27 mouse cellular contexts compared by ENCODE assay signal in the genomic region with DNA sequence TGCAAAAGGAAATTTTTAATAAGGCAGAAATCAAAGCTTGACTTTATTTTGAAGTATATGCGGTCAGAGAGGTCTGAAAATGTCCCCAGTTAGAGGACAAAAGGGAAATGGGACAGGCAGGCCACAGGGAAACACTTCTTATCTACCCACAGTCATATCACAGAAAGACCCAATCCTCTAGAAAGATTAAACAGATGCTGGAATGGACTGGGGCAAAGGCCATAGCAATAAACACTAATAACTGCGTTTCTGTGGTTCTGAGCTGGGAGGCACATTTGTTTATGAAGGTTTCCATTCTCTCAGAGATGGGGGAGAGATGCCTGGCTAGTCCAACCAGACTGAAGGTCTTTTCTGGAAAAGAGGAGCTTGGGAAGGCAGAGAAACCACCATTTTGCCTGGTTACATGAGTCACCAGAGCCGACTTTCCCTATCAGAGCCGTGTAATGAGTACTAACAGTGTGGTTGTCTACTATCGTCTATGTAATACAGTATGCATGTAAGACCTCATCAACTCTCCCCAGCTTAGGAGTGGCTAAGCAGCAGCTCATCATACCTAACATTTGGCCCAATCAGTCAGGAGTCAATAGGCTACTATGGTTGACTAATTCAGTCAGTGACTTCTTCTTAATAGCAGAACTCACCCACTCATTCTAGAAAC.
DNase-seq lines count a peak whose midpoint lies in the region; ATAC-seq and TF ChIP-seq lines count a peak whose summit lies in the region.
"Had no signal": no experiment of that assay in that cellular context is flagged by ENCODE, and none has a peak within 500 bp of the region (broad histone marks: within the 10 kb centered on the region; RNA-seq: fewer than 3 reads in every experiment).

No protein-coding gene starts in this region.

- no peaks in the 10 kb centered on the region for H3K36me3 ChIP-seq in C2C12 (ENCODE audit: control insufficient read depth, insufficient read depth)
- H3K36me3 ChIP-seq in intestine, embryonic 14.5 days (ENCODE audit: control insufficient read depth, insufficient read depth, low read length), result no peaks in the 10 kb centered on the region
- no peaks in the 10 kb centered on the region for H3K36me3 ChIP-seq in intestine, embryonic 16.5 days (ENCODE audit: control insufficient read depth, insufficient read depth, low read length)
- H3K36me3 ChIP-seq in forebrain, embryonic 11.5 days (ENCODE audit: control insufficient read depth, insufficient read depth, low read length), result no peaks in the 10 kb centered on the region
- H3K36me3 ChIP-seq: embryonic facial prominence, embryonic 13.5 days; embryonic facial prominence, embryonic 15.5 days; forebrain, embryonic 10.5 days; forebrain, embryonic 15.5 days; G1E had no signal

- no peak for DNase-seq in intestine, embryonic 14.5 days (ENCODE audit: low spot score)
- no peak for DNase-seq in forebrain, embryonic 11.5 days (ENCODE audit: low spot score)
- no peak for DNase-seq in adrenal gland, adult 2 months
- no peak for DNase-seq in right cerebral cortex, postnatal 4 days
- DNase-seq: adrenal gland, postnatal 10 days; adrenal gland, postnatal 25 days; cerebellum, adult 11 months; cerebellum, adult 18-20 months; cerebellum, adult 8-10 months; cerebellum, adult 9-11 months; cerebellum, postnatal 14 days; cerebellum, postnatal 36 days; embryo, embryonic 11 days; forebrain, postnatal 0 days had no signal

- 0 out of 2 replicates have a peak, but pooled peaks cover 1% of the 10 kb centered on the region for H3K4me1 ChIP-seq in intestine, embryonic 14.5 days (replicated peaks; ENCODE audit: control insufficient read depth, insufficient read depth, low read length)
- H3K4me1 ChIP-seq in intestine, embryonic 16.5 days (ENCODE audit: control insufficient read depth, insufficient read depth, low read length), result 0 out of 2 replicates have a peak, but pooled peaks cover 2% of the 10 kb centered on the region
- H3K4me1 ChIP-seq in forebrain, embryonic 11.5 days (replicated peaks; ENCODE audit: control insufficient read depth, insufficient read depth, low read length), result no peaks in the 10 kb centered on the region

- H3ac ChIP-seq in C2C12 (ENCODE audit: control insufficient read depth, insufficient read length, low read depth), result no peak overlapping the region

- H3K9me3 ChIP-seq in intestine, embryonic 14.5 days (ENCODE audit: control insufficient read depth, low read length), result no peaks in the 10 kb centered on the region
- H3K9me3 ChIP-seq in intestine, embryonic 16.5 days (ENCODE audit: control insufficient read depth, low read length), result no peaks in the 10 kb centered on the region
- H3K9me3 ChIP-seq in forebrain, embryonic 11.5 days (ENCODE audit: control insufficient read depth, low read length), result no peaks in the 10 kb centered on the region
- H3K9me3 ChIP-seq: embryonic facial prominence, embryonic 13.5 days; embryonic facial prominence, embryonic 15.5 days; forebrain, embryonic 10.5 days; forebrain, embryonic 13.5 days; forebrain, embryonic 15.5 days; G1E had no signal

- H3K4me3 ChIP-seq in C2C12 (ENCODE audit: insufficient read depth, poor library complexity, severe bottlenecking), result no peak overlapping the region
- no peak overlapping the region for H3K4me3 ChIP-seq in intestine, embryonic 14.5 days (ENCODE audit: low read depth, low read length)
- H3K4me3 ChIP-seq in intestine, embryonic 16.5 days (ENCODE audit: low read length), result no peak overlapping the region
- H3K4me3 ChIP-seq in forebrain, embryonic 11.5 days (ENCODE audit: low read depth, low read length), result no peak overlapping the region
- H3K4me3 ChIP-seq: embryonic facial prominence, embryonic 13.5 days; embryonic facial prominence, embryonic 15.5 days; erythroblast, embryonic 14.5 days; forebrain, embryonic 10.5 days; forebrain, embryonic 13.5 days; forebrain, embryonic 15.5 days had no signal

- H3K4me2 ChIP-seq in intestine, embryonic 14.5 days (ENCODE audit: low read length), result no peak overlapping the region
- no peak overlapping the region for H3K4me2 ChIP-seq in intestine, embryonic 16.5 days (ENCODE audit: low read depth, low read length)
- H3K4me2 ChIP-seq in forebrain, embryonic 11.5 days (ENCODE audit: low read depth, low read length, severe bottlenecking), result no peak overlapping the region
- H3K4me2 ChIP-seq: embryonic facial prominence, embryonic 13.5 days; embryonic facial prominence, embryonic 15.5 days; forebrain, embryonic 13.5 days; forebrain, embryonic 15.5 days had no signal

- WGBS in intestine, embryonic 14.5 days, result 60% methylated on average over 5 of the region's 5 CpGs
- 51% methylated on average over 5 of the region's 5 CpGs for WGBS in intestine, embryonic 16.5 days
- WGBS in forebrain, embryonic 11.5 days, result 90% methylated on average over 5 of the region's 5 CpGs

- no peak overlapping the region for H3K9ac ChIP-seq in intestine, embryonic 14.5 days (ENCODE audit: low read length)
- H3K9ac ChIP-seq in intestine, embryonic 16.5 days (ENCODE audit: low read depth, low read length), result no peak overlapping the region
- H3K9ac ChIP-seq in forebrain, embryonic 11.5 days (ENCODE audit: low read length), result no peak overlapping the region
- H3K9ac ChIP-seq: embryonic facial prominence, embryonic 13.5 days; embryonic facial prominence, embryonic 15.5 days; forebrain, embryonic 13.5 days; forebrain, embryonic 15.5 days; forebrain, postnatal 0 days had no signal

- no peak for TF ChIP-seq CTCF in C2C12 (IDR thresholded peaks at IDR 0.05; ENCODE audit: control insufficient read depth, insufficient read depth, insufficient read length)

- no peaks in the 10 kb centered on the region for H3K79me3 ChIP-seq in C2C12 (ENCODE audit: low read depth)

- no peaks in the 10 kb centered on the region for H3K27me3 ChIP-seq in C2C12 (ENCODE audit: control insufficient read depth, insufficient read depth, insufficient read length)
- no peaks in the 10 kb centered on the region for H3K27me3 ChIP-seq in intestine, embryonic 14.5 days (replicated peaks; ENCODE audit: control insufficient read depth, insufficient read depth, low read length)
- H3K27me3 ChIP-seq in intestine, embryonic 16.5 days (replicated peaks; ENCODE audit: control insufficient read depth, insufficient read depth, low read length), result no peaks in the 10 kb centered on the region
- H3K27me3 ChIP-seq in forebrain, embryonic 11.5 days (ENCODE audit: control insufficient read depth, insufficient read depth, low read length), result no peaks in the 10 kb centered on the region
- H3K27me3 ChIP-seq: CH12.LX; embryonic facial prominence, embryonic 13.5 days; embryonic facial prominence, embryonic 15.5 days; forebrain, embryonic 13.5 days; forebrain, embryonic 15.5 days had no signal

- ATAC-seq in intestine, embryonic 14.5 days (replicated peaks; ENCODE audit: low FRiP score, low TSS enrichment, low read depth), result 0 out of 2 replicates have a peak, but pooled peaks have one; percentile 53
- ATAC-seq in intestine, embryonic 16.5 days, result peak; percentile 90
- ATAC-seq in forebrain, embryonic 11.5 days (replicated peaks; ENCODE audit: low FRiP score), result no peak
- ATAC-seq: activated CD4-positive, CD25-positive, alpha-beta regulatory T cell, adult 4 months; CD4-positive, CD25-positive, alpha-beta regulatory T cell, adult 4 months; forebrain, embryonic 13.5 days; forebrain, embryonic 15.5 days; forebrain, postnatal 0 days; Patski had no signal

- H3K79me2 ChIP-seq in C2C12 (ENCODE audit: control insufficient read depth, insufficient read depth), result no peaks in the 10 kb centered on the region

- no peak overlapping the region for H3K27ac ChIP-seq in intestine, embryonic 14.5 days (ENCODE audit: low read depth)
- H3K27ac ChIP-seq in intestine, embryonic 16.5 days (ENCODE audit: low read length), result no peak overlapping the region
- no peak overlapping the region for H3K27ac ChIP-seq in forebrain, embryonic 11.5 days (ENCODE audit: low read depth, low read length)
- H3K27ac ChIP-seq: embryonic facial prominence, embryonic 13.5 days; embryonic facial prominence, embryonic 15.5 days; forebrain, embryonic 10.5 days; forebrain, embryonic 13.5 days; forebrain, embryonic 15.5 days had no signal

TF ChIP-seq in C2C12, 6 proteins besides CTCF, POLR2A, EP300 and RAD21:
- TF ChIP-seq FOSL1 (IDR thresholded peaks at IDR 0.05; ENCODE audit: insufficient read depth, low read length, poor library complexity, severe bottlenecking) (no peak), CEBPB (IDR thresholded peaks at IDR 0.05; ENCODE audit: low read depth) (no peak), MYOG (IDR thresholded peaks at IDR 0.05; ENCODE audit: control insufficient read depth, extremely low read depth, insufficient read length) (no peak), USF1 (IDR thresholded peaks at IDR 0.05; ENCODE audit: low read depth) (no peak), MAX (IDR thresholded peaks at IDR 0.05) (no peak), MYOD1 (IDR thresholded peaks at IDR 0.05; ENCODE audit: control insufficient read depth, insufficient read length, low read depth) (peak; percentile 34)
